ENCODE assay signal across 32 mouse cellular contexts in genomic region chr4:83401712-83402111, GRCm38 (mm10).
"Had no signal": no experiment of that assay in that cellular context is flagged by ENCODE, and none has a peak within 500 bp of the region (broad histone marks: within the 10 kb centered on the region; RNA-seq: fewer than 3 reads in every experiment).

No protein-coding gene starts in this region.

- H3K4me3 ChIP-seq: limb, embryonic 10.5 days; limb, embryonic 12.5 days; limb, embryonic 13.5 days; limb, embryonic 15.5 days; liver, embryonic 12.5 days; liver, embryonic 13.5 days; liver, embryonic 15.5 days; lung, embryonic 15.5 days; megakaryocyte, embryonic 14.5 days; midbrain, embryonic 10.5 days; midbrain, embryonic 12.5 days; midbrain, embryonic 13.5 days; midbrain, embryonic 15.5 days; myocyte; neural tube, embryonic 12.5 days had no signal

- H3K36me3 ChIP-seq: limb, embryonic 10.5 days; limb, embryonic 12.5 days; limb, embryonic 13.5 days; limb, embryonic 15.5 days; liver, embryonic 12.5 days; liver, embryonic 13.5 days; liver, embryonic 15.5 days; lung, embryonic 15.5 days; midbrain, embryonic 10.5 days; midbrain, embryonic 12.5 days; midbrain, embryonic 13.5 days; midbrain, embryonic 15.5 days; neural tube, embryonic 12.5 days had no signal

- H3K27me3 ChIP-seq: limb, embryonic 12.5 days; limb, embryonic 13.5 days; limb, embryonic 15.5 days; liver, embryonic 12.5 days; liver, embryonic 13.5 days; liver, embryonic 15.5 days; lung, embryonic 15.5 days; midbrain, embryonic 12.5 days; midbrain, embryonic 13.5 days; midbrain, embryonic 15.5 days; neural tube, embryonic 12.5 days had no signal

- H3K4me2 ChIP-seq: limb, embryonic 12.5 days; limb, embryonic 13.5 days; limb, embryonic 15.5 days; liver, embryonic 11.5 days; liver, embryonic 13.5 days; liver, embryonic 15.5 days; lung, embryonic 14.5 days; lung, embryonic 15.5 days; midbrain, embryonic 11.5 days; midbrain, embryonic 12.5 days; midbrain, embryonic 13.5 days; midbrain, embryonic 15.5 days; neural tube, embryonic 12.5 days had no signal

- H3K9me3 ChIP-seq: limb, embryonic 10.5 days; liver, embryonic 15.5 days; lung, embryonic 15.5 days; midbrain, embryonic 15.5 days had no signal

- H3K9ac ChIP-seq: limb, embryonic 12.5 days; limb, embryonic 13.5 days; limb, embryonic 15.5 days; liver, embryonic 12.5 days; liver, embryonic 13.5 days; liver, embryonic 14.5 days; liver, embryonic 15.5 days; liver, postnatal 0 days; lung, embryonic 14.5 days; lung, embryonic 15.5 days; midbrain, embryonic 12.5 days; midbrain, embryonic 13.5 days; midbrain, embryonic 15.5 days; neural tube, embryonic 12.5 days had no signal

- H3K4me1 ChIP-seq: limb, embryonic 10.5 days; limb, embryonic 12.5 days; limb, embryonic 13.5 days; limb, embryonic 15.5 days; lung, embryonic 15.5 days; midbrain, embryonic 10.5 days; midbrain, embryonic 12.5 days; midbrain, embryonic 13.5 days; midbrain, embryonic 15.5 days; neural tube, embryonic 12.5 days had no signal

- H3K27ac ChIP-seq: limb, embryonic 10.5 days; limb, embryonic 12.5 days; limb, embryonic 13.5 days; limb, embryonic 15.5 days; liver, embryonic 12.5 days; liver, embryonic 13.5 days; liver, embryonic 14.5 days; liver, embryonic 15.5 days; lung, embryonic 15.5 days; macrophage; midbrain, embryonic 10.5 days; midbrain, embryonic 12.5 days; midbrain, embryonic 13.5 days; midbrain, embryonic 15.5 days; neural tube, embryonic 12.5 days had no signal

- ATAC-seq: lung, postnatal 0 days; midbrain, embryonic 13.5 days; midbrain, embryonic 15.5 days; midbrain, embryonic 16.5 days had no signal

- DNase-seq: left cerebral cortex, postnatal 4 days; liver; liver, embryonic 13.5 days; liver, postnatal 0 days; lung, adult 18-20 months; lung, adult 2 months; lung, embryonic 14.5 days; lung, postnatal 10 days; lung, postnatal 14 days; lung, postnatal 36 days; lung, postnatal 4 days; midbrain, embryonic 14.5 days had no signal
